Mouse (Mus musculus) R1 (cell line): ENCODE data around the gene Gm31571.
"Not testable (repeated sequence)": the region's sequence is repeated elsewhere in the genome, so short reads cannot be mapped to it uniquely, and the experiment has no call there.

Experiments used
- DNase-seq: peaks from one replicate; pipeline ENCODE4 v3.0.0-alpha.2; 2018; ENCODE audit warnings: low read depth, low spot score

Gm31571 gene

GRCm38 (mm10) chrY:22051253-22051652, at the start of gene Gm31571:
Gene Gm31571, minus strand, starts transcription at chrY:22051353.
- not testable (repeated sequence) for DNase-seq
